Mouse (Mus musculus) heart, embryonic 11.5 days (tissue): ENCODE results near the gene Gm525. TPM values are rescaled to one million over a fixed set of nuclear protein-coding genes. Genes with fewer than 3 reads are reported as not detected.

ENCODE experiments used
- ATAC-seq: fragments of 200-750 bp; cut with Nextera tagmentation; replicated peaks from 2 replicates; pipeline ENCODE4 v1.8.0; 2017; ENCODE audit warnings: moderate library complexity; ENCODE audit not compliant: insufficient number of reproducible peaks, low FRiP score, low TSS enrichment
- H3K27ac ChIP-seq: fragments of 300-500 bp; sonication (generic); 2 replicates; pipeline ENCODE4 v1.5.1; 2014; ENCODE audit warnings: mild to moderate bottlenecking, low read depth, low read length
- H3K27me3 ChIP-seq: fragments of 300-500 bp; sonication (generic); 2 replicates; pipeline ENCODE4 v1.6.1; 2014; ENCODE audit warnings: mild to moderate bottlenecking, low read length, mixed read lengths; ENCODE audit not compliant: control insufficient read depth, insufficient read depth
- H3K36me3 ChIP-seq: fragments of 300-500 bp; sonication (generic); 2 replicates; pipeline ENCODE4 v1.6.1; 2014; ENCODE audit warnings: mild to moderate bottlenecking, low read length, moderate library complexity, mixed read lengths; ENCODE audit not compliant: control insufficient read depth, insufficient read depth
- H3K4me1 ChIP-seq: fragments of 300-500 bp; sonication (generic); 2 replicates; pipeline ENCODE4 v1.6.1; 2014; ENCODE audit warnings: low read length; ENCODE audit not compliant: control insufficient read depth, insufficient read depth
- H3K4me2 ChIP-seq: fragments of 300-500 bp; sonication (generic); 2 replicates; pipeline ENCODE4 v1.6.1; 2014; ENCODE audit warnings: mild to moderate bottlenecking, moderate library complexity
- H3K4me3 ChIP-seq: fragments of 300-500 bp; sonication (generic); 2 replicates; pipeline ENCODE4 v1.5.1; 2014; ENCODE audit warnings: low read depth, low read length
- H3K9ac ChIP-seq: fragments of 300-500 bp; sonication (generic); 2 replicates; pipeline ENCODE4 v1.6.1; 2014; ENCODE audit warnings: mild to moderate bottlenecking, low read depth, low read length, moderate library complexity
- H3K9me3 ChIP-seq: fragments of 300-500 bp; sonication (generic); replicated peaks from 2 replicates; pipeline ENCODE4 v1.6.1; 2016; ENCODE audit warnings: low read length; ENCODE audit not compliant: control insufficient read depth
- WGBS: fragments of 180-500 bp; shearing (Covaris S2); extraction: QIAGEN DNeasy Blood & Tissue Kit; methylation state at CpG from one replicate; pipeline ENCODE4 v1.1.7; 2014; ENCODE audit not compliant: insufficient replicate concordance; 5-methylcytosine and 5-hydroxymethylcytosine counted together
- polyA plus RNA-seq: library from polyadenylated mRNA; unstranded; fragments of >200 nt; fragmentation: Nextera tagmentation; extraction: Ambion mirVana; gene quantifications from 2 replicates; pipeline ENCODE4 v1.2.1, GENCODE M21; 2014

Gene Gm525
- polyA plus RNA-seq, 1 experiment from 2014 or later = not detected

- Histone ChIP-seq H3K4me3 (peak overlapping the region; percentile 77), H3K4me1 (peaks cover 21% of the 10 kb centered on the region), H3K4me2 (peak overlapping the region; percentile 82), H3K27me3 (no peaks in the 10 kb centered on the region), H3K9ac (peak overlapping the region; percentile 24), H3K27ac (no peak overlapping the region), H3K9me3 (no peaks in the 10 kb centered on the region), H3K36me3 (no peaks in the 10 kb centered on the region)
- no peak for ATAC-seq
- WGBS = 67% methylated on average over 11 of the region's 11 CpGs
These were observed 14.9 kb upstream of the Gm525 start for GRCm38 (mm10) chr11:89058515-89059270.

- Histone ChIP-seq H3K4me1 (peaks cover 21% of the 10 kb centered on the region), H3K9me3 (no peaks in the 10 kb centered on the region), H3K4me2 (peak overlapping the region; percentile 82), H3K27ac (peak overlapping the region; percentile 58), H3K4me3 (peak overlapping the region; percentile 77), H3K27me3 (no peaks in the 10 kb centered on the region), H3K9ac (peak overlapping the region; percentile 91), H3K36me3 (no peaks in the 10 kb centered on the region)
- under 1% methylated on average over 33 of the region's 33 CpGs for whole genome bisulfite sequencing
- ATAC-seq = peak; percentile 33; the same call in 1 of the 2 replicates
These were observed 13.7 kb upstream of the Gm525 start for GRCm38 (mm10) chr11:89059919-89060422.

GRCm38 (mm10) chr11:89060423-89061089 is 13.1 kb upstream of the Gm525 start:
- Histone ChIP-seq H3K4me2 (peak overlapping the region; percentile 82), H3K27me3 (no peaks in the 10 kb centered on the region), H3K4me3 (peak overlapping the region; percentile 77), H3K9ac (peak overlapping the region; percentile 91), H3K27ac (peak overlapping the region; percentile 58), H3K36me3 (no peaks in the 10 kb centered on the region), H3K4me1 (peaks cover 20% of the 10 kb centered on the region), H3K9me3 (peaks cover 2% of the 10 kb centered on the region; the same call in 1 of the 2 replicates)
- 1% methylated on average over 61 of the region's 63 CpGs for WGBS
- ATAC-seq = peak; percentile 91

- peaks cover 15% of the 10 kb centered on the region for H3K4me1 ChIP-seq
- H3K4me3 ChIP-seq = no peak overlapping the region
- 86% methylated on average over 7 of the region's 7 CpGs for whole genome bisulfite sequencing
- peaks cover 2% of the 10 kb centered on the region; the same call in 1 of the 2 replicates for H3K9me3 ChIP-seq
- H3K27me3 ChIP-seq = no peaks in the 10 kb centered on the region
- no peaks in the 10 kb centered on the region for H3K36me3 ChIP-seq
- H3K9ac ChIP-seq = no peak overlapping the region
- no peak for ATAC-seq
- H3K27ac ChIP-seq = no peak overlapping the region
- no peak overlapping the region for H3K4me2 ChIP-seq
These were observed 12.3 kb upstream of the Gm525 start for GRCm38 (mm10) chr11:89061362-89061761.

- Histone ChIP-seq H3K4me2 (no peak overlapping the region), H3K27ac (no peak overlapping the region), H3K36me3 (no peaks in the 10 kb centered on the region), H3K27me3 (no peaks in the 10 kb centered on the region), H3K4me3 (no peak overlapping the region), H3K9me3 (peaks cover 2% of the 10 kb centered on the region; the same call in 1 of the 2 replicates), H3K4me1 (peaks cover 5% of the 10 kb centered on the region; the same call in 1 of the 2 replicates), H3K9ac (no peak overlapping the region)
- ATAC-seq = no peak
- 71% methylated on average over 6 of the region's 6 CpGs for WGBS
These were observed 9.3 kb upstream of the Gm525 start for GRCm38 (mm10) chr11:89064312-89064711.

GRCm38 (mm10) chr11:89065297-89065696 is 8.3 kb upstream of the Gm525 start:
- H3K9ac ChIP-seq = no peak overlapping the region
- WGBS = 92% methylated on average over 3 of the region's 3 CpGs
- H3K27me3 ChIP-seq = no peaks in the 10 kb centered on the region
- H3K4me1 ChIP-seq = 0 out of 2 replicates have a peak, but pooled peaks cover 4% of the 10 kb centered on the region
- H3K4me3 ChIP-seq = no peak overlapping the region
- peaks cover 2% of the 10 kb centered on the region; the same call in 1 of the 2 replicates for H3K9me3 ChIP-seq
- H3K4me2 ChIP-seq = no peak overlapping the region
- no peak overlapping the region for H3K27ac ChIP-seq
- ATAC-seq = no peak
- no peaks in the 10 kb centered on the region for H3K36me3 ChIP-seq

- H3K36me3 ChIP-seq = no peaks in the 10 kb centered on the region
- ATAC-seq = no peak
- no peak overlapping the region for H3K27ac ChIP-seq
- H3K4me1 ChIP-seq = 0 out of 2 replicates have a peak, but pooled peaks cover 4% of the 10 kb centered on the region
- no peak overlapping the region for H3K4me2 ChIP-seq
- H3K9me3 ChIP-seq = peaks cover 2% of the 10 kb centered on the region; the same call in 1 of the 2 replicates
- WGBS = 87% methylated on average over 6 of the region's 6 CpGs
- no peak overlapping the region for H3K9ac ChIP-seq
- no peaks in the 10 kb centered on the region for H3K27me3 ChIP-seq
- no peak overlapping the region for H3K4me3 ChIP-seq
These were observed 7.5 kb upstream of the Gm525 start for GRCm38 (mm10) chr11:89066126-89066525.

GRCm38 (mm10) chr11:89066750-89067149 is 6.9 kb upstream of the Gm525 start, which contains the start of gene Dgke:
Gene Dgke (minus strand): TSS chr11:89066850.
- Histone ChIP-seq H3K9ac (no peak within 1 kb of the TSS), H3K9me3 (peaks cover 2% of the 10 kb centered on the region; the same call in 1 of the 2 replicates), H3K4me3 (no peak within 1 kb of the TSS), H3K4me2 (no peak within 1 kb of the TSS), H3K36me3 (no peaks in the 10 kb centered on the region), H3K27me3 (no peaks in the 10 kb centered on the region), H3K27ac (no peak within 1 kb of the TSS), H3K4me1 (0 out of 2 replicates have a peak, but pooled peaks cover 4% of the 10 kb centered on the region)
- WGBS = 90% methylated on average over 1 of the region's 1 CpGs
- ATAC-seq = no peak
